Mouse (Mus musculus) olfactory bulb, adult 2 months (tissue): ENCODE results near the gene Tsc22d1.

Experiments
- CTCF ChIP-seq: fragments of 200-500 bp; IDR thresholded peaks from 2 replicates; pipeline ENCODE4 v1.5.1; 2012; ENCODE audit warnings: low read depth, mild to moderate bottlenecking, low read length, moderate library complexity; ENCODE audit not compliant: insufficient read depth
- POLR2A ChIP-seq: fragments of 200-500 bp; IDR thresholded peaks from 2 replicates; pipeline ENCODE4 v1.6.1; 2012; ENCODE audit warnings: mild to moderate bottlenecking, low read depth, low read length, moderate library complexity; ENCODE audit not compliant: insufficient read depth

- TF ChIP-seq CTCF = no peak
- TF ChIP-seq POLR2A = no peak
Observed at GRCm38 (mm10) chr14:76431918-76432317, 17.2 kb downstream of the Tsc22d1 start.
